Mouse (Mus musculus): ENCODE data around the gene Arhgef15.
"Not testable (repeated sequence)": the region's sequence is repeated elsewhere in the genome, so short reads cannot be mapped to it uniquely, and the experiment has no call there.

Gene Arhgef15

GRCm38 (mm10) chr11:68965845-68966244, 8.6 kb upstream of the Arhgef15 start:
- no peak for DNase-seq (ENCODE audit: extremely low spot score, low spot score)

- DNase-seq (ENCODE audit: extremely low spot score, low spot score), result no peak
These were observed 7.8 kb upstream of the Arhgef15 start for GRCm38 (mm10) chr11:68965050-68965449.

- no peak for DNase-seq (ENCODE audit: extremely low spot score, low spot score)
These were observed 6.1 kb upstream of the Arhgef15 start for GRCm38 (mm10) chr11:68963405-68963804.

GRCm38 (mm10) chr11:68962159-68962558, 4.9 kb upstream of the Arhgef15 start:
- DNase-seq (ENCODE audit: extremely low spot score, low spot score), result not testable (repeated sequence)

DNA sequence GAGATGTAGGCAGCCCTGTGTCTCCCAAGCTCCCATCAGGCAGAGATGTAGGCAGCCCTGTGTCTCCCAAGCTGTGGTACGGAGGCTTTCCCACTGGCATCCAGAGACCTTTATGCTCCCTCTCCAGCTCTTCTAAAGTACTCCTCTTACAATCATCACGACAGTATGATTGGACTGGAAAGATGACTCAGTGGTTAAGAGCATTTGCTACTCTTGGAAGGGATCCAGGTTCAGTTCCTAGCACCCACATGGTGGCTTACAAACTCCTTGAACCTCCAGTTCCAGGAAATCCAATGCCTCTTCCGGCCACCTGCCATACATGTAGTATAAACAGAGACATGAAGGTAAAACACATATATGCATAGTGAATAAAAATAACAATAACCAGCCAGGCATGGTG, 4.3 kb upstream of the Arhgef15 start:
- DNase-seq (ENCODE audit: extremely low spot score, low spot score), result no peak

- DNase-seq (ENCODE audit: extremely low spot score, low spot score), result no peak
These were observed 691 bp upstream of the Arhgef15 start for GRCm38 (mm10) chr11:68957971-68958370.

- no peak for DNase-seq (ENCODE audit: extremely low spot score, low spot score)
These were observed 583 bp downstream of the Arhgef15 start for GRCm38 (mm10) chr11:68956697-68957096.

GRCm38 (mm10) chr11:68956107-68956506, 1.2 kb downstream of the Arhgef15 start:
- no peak for DNase-seq (ENCODE audit: extremely low spot score, low spot score)

GRCm38 (mm10) chr11:68955473-68955872, 1.8 kb downstream of the Arhgef15 start:
- DNase-seq (ENCODE audit: extremely low spot score, low spot score), result no peak

DNA sequence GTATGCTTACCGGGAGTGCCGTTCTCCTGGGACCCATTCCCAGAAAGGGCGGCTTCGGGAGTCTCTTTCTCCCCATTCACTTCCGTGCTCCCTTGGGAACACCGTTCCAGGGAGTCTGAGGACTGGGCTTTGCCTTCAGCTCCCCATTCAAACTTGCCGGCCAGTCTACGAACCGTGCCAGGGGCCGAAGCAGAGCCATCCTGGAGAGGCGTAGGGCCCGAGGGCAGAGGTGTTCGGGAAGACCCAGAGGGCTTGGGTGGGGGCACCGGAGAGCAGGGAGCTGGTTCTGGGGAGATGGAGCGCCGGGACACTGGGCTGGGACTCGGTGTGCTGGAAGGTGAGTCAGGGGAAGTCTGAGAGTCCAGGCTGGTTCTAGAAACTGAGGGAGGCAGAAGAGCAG, 2.9 kb downstream of the Arhgef15 start:
- peak; percentile 38 for DNase-seq (ENCODE audit: extremely low spot score, low spot score)

DNA sequence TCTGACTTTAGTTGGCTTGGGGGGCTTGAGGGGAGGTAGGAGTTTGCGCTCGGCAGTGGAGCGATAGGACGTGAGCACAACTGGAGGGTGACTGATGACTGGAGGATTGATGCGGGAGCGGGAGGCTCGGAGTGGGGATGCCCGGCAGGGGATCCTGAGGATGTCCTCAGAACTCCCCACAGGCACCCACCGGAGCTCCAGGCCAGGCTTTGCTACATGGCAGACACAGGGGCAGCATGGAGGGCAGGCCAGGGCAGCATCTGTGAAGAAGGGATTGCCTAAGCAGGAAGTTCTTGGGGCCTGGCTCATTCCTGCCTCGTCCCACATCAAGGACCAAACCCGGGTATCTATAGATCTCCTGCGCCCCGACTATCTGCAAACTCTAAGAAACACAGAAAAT, 3.4 kb downstream of the Arhgef15 start:
- peak; percentile 51 for DNase-seq (ENCODE audit: extremely low spot score, low spot score)

DNA sequence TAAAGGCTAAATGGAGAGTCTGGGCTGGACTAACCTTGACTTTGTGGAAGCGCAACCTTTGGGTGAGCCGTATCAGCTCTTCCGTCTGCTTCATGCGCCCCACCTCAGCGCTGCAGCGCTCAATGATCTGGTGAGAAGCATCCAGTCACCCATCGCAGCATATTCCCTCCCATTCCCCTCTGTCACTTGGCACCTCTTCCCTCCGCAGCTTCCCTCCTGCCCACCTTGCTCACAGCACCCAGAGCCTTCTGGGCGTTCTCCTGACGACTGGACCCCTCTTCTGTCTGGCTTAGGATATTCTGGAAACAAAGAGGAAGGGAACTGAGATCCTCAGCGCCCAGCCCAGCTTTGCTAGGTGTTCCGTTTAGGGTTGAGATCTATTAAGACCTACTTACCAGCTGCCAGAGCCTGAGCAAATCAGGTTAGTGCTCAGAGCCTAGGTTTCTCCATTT, 9.7 kb downstream of the Arhgef15 start:
- no peak for DNase-seq (ENCODE audit: extremely low spot score, low spot score)

DNA sequence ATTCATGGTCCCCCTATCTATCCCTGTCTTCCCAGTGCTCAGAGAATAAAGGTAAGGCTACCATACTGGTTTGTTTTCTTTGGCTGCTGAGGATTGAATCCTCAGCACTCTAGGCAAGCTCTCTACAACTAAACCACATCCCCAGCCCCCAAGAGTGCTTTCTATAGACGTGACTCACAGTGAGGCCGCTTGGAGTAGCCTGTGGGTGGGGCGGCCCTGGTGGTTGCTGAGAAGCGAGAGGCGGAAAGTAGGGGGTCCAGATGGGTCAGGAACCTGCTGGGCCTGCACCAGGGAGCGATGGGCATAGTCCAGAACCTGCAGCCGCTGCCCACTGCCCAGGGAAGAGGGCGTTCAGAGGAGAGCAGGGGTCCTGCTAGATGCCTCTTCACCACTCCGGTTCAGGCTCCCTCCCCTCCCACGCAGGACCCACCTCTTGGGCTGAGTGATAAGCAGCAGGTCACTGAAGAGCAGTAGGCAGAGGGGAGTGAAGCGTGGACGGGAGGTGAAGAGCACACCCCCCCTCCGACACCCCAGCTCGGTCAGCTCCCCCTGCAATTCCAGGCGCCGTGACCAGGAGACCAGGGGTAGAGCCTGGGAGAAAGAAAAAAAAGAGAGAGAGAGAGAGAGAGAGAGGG, 10.4 kb downstream of the Arhgef15 start:
- no peak for DNase-seq (ENCODE audit: extremely low spot score, low spot score)

- no peak for DNase-seq (ENCODE audit: extremely low spot score, low spot score)
These were observed 11.3 kb downstream of the Arhgef15 start for GRCm38 (mm10) chr11:68946001-68946400.

DNA sequence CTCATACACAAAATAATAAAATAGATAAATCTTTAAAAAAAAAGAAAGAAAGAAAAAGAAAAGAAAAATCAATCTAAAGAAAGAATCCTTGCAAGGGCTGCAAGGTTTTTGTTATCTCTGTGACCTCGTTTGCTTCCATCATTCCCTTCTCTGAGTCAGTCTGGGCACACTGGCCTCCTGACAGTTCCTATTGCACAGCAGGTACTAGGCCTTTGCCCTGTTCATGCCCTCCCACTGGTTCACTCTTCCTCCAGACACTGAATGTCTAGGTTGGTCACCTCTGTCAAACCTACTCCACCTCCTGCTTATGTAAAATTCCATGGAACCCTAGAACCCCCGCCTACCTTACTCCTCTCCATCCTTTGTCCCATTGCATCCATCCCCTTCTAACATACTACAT, 12.0 kb downstream of the Arhgef15 start:
- no peak for DNase-seq (ENCODE audit: extremely low spot score, low spot score)

- no peak for DNase-seq (ENCODE audit: extremely low spot score, low spot score)
These were observed 14.5 kb downstream of the Arhgef15 start for GRCm38 (mm10) chr11:68942731-68943130.

GRCm38 (mm10) chr11:68940516-68940915, 16.8 kb downstream of the Arhgef15 start:
- no peak for DNase-seq (ENCODE audit: extremely low spot score, low spot score)

GRCm38 (mm10) chr11:68939451-68940304, 17.6 kb downstream of the Arhgef15 start:
- peak; percentile 85 for DNase-seq (ENCODE audit: extremely low spot score, low spot score)

- not testable (repeated sequence) for DNase-seq (ENCODE audit: extremely low spot score, low spot score)
These were observed 20.3 kb downstream of the Arhgef15 start for GRCm38 (mm10) chr11:68936951-68937350.

- DNase-seq (ENCODE audit: extremely low spot score, low spot score), result no peak
These were observed 23.3 kb downstream of the Arhgef15 start for GRCm38 (mm10) chr11:68933885-68934507.

GRCm38 (mm10) chr11:68929947-68930346, 27.3 kb downstream of the Arhgef15 start:
- no peak for DNase-seq (ENCODE audit: extremely low spot score, low spot score)

DNA sequence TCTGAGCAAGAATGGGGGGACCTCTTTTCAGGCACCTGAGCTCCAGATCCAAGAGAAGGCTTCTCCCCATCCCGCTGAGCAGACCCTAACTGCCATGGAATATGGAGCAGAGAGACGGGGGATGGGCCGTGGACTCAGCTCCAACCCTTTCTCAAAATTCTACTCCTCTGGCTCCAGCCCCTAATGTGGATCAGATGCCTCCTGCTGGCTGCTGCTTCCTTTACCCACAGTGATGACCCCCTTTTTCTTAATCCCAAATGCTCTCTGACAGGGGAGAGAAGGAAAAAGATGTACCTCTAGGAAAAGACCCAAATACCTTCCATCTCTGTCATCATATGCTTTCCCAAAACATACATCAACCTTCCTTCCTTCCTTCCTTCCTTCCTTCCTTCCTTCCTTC, 30.3 kb downstream of the Arhgef15 start, which contains the start of gene Odf4:
Gene Odf4, minus strand, starts transcription at position 101 of the 400 bp plus-strand sequence.
- DNase-seq (ENCODE audit: extremely low spot score, low spot score), result no peak

Data from neural tube, embryonic 10.5 days (tissue).